Mouse (Mus musculus): Measurements from ENCODE around the gene Gstm5.
"Not testable (repeated sequence)": the region's sequence is repeated elsewhere in the genome, so short reads cannot be mapped to it uniquely, and the experiment has no call there.

Gene Gstm5

GRCm38 (mm10) chr3:107895720-107896569 lies at the start of gene Gstm5:
Gene Gstm5 (plus strand): TSS chr3:107895821.
- peak; percentile 63 for DNase-seq (ENCODE audit: low spot score)

GRCm38 (mm10) chr3:107846175-107846574 lies 49.4 kb upstream of the Gstm5 start:
- DNase-seq (ENCODE audit: low spot score): no peak

- DNase-seq (ENCODE audit: low spot score): no peak
Observed at GRCm38 (mm10) chr3:107846835-107847234, 48.8 kb upstream of the Gstm5 start.

- no peak for DNase-seq (ENCODE audit: low spot score)
Observed at GRCm38 (mm10) chr3:107848126-107848525, 47.5 kb upstream of the Gstm5 start.

- DNase-seq (ENCODE audit: low spot score): no peak
Observed at GRCm38 (mm10) chr3:107849000-107849692, 46.5 kb upstream of the Gstm5 start.

- no peak for DNase-seq (ENCODE audit: low spot score)
Observed at GRCm38 (mm10) chr3:107849693-107850031, 46.0 kb upstream of the Gstm5 start.

GRCm38 (mm10) chr3:107850418-107851031 lies 45.1 kb upstream of the Gstm5 start:
- peak; percentile 48 for DNase-seq (ENCODE audit: low spot score)

- no peak for DNase-seq (ENCODE audit: low spot score)
Observed at GRCm38 (mm10) chr3:107852786-107853185, 42.8 kb upstream of the Gstm5 start.

- no peak for DNase-seq (ENCODE audit: low spot score)
Observed at GRCm38 (mm10) chr3:107853232-107854181, 42.1 kb upstream of the Gstm5 start.

- DNase-seq (ENCODE audit: low spot score): no peak
Observed at GRCm38 (mm10) chr3:107855368-107855767, 40.3 kb upstream of the Gstm5 start.

- no peak for DNase-seq (ENCODE audit: low spot score)
Observed at GRCm38 (mm10) chr3:107857646-107858045, 38.0 kb upstream of the Gstm5 start.

GRCm38 (mm10) chr3:107861483-107861882 lies 34.1 kb upstream of the Gstm5 start:
- DNase-seq (ENCODE audit: low spot score): not testable (repeated sequence)

GRCm38 (mm10) chr3:107862471-107862870 lies 33.1 kb upstream of the Gstm5 start:
- no peak for DNase-seq (ENCODE audit: low spot score)

GRCm38 (mm10) chr3:107863471-107863870 lies 32.1 kb upstream of the Gstm5 start:
- DNase-seq (ENCODE audit: low spot score): no peak

GRCm38 (mm10) chr3:107863898-107864603 lies 31.6 kb upstream of the Gstm5 start:
- DNase-seq (ENCODE audit: low spot score): peak; percentile 85

- DNase-seq (ENCODE audit: low spot score): no peak
Observed at GRCm38 (mm10) chr3:107865364-107866091, 30.1 kb upstream of the Gstm5 start.

- DNase-seq (ENCODE audit: low spot score): peak; percentile 85
Observed at GRCm38 (mm10) chr3:107867086-107867485, 28.5 kb upstream of the Gstm5 start.

GRCm38 (mm10) chr3:107868452-107868851 lies 27.2 kb upstream of the Gstm5 start:
- DNase-seq (ENCODE audit: low spot score): no peak

- no peak for DNase-seq (ENCODE audit: low spot score)
Observed at GRCm38 (mm10) chr3:107869097-107869496, 26.5 kb upstream of the Gstm5 start.

- no peak for DNase-seq (ENCODE audit: low spot score)
Observed at GRCm38 (mm10) chr3:107869925-107870324, 25.7 kb upstream of the Gstm5 start.
